Mouse (Mus musculus): ENCODE data around the gene Fsd2. TPM values are rescaled to one million over a fixed set of nuclear protein-coding genes. Genes with fewer than 3 reads are reported as not detected.

Gene Fsd2
- total RNA-seq, 2 experiments from 2014 or later, result 0.27 to 0.28 TPM

DNA sequence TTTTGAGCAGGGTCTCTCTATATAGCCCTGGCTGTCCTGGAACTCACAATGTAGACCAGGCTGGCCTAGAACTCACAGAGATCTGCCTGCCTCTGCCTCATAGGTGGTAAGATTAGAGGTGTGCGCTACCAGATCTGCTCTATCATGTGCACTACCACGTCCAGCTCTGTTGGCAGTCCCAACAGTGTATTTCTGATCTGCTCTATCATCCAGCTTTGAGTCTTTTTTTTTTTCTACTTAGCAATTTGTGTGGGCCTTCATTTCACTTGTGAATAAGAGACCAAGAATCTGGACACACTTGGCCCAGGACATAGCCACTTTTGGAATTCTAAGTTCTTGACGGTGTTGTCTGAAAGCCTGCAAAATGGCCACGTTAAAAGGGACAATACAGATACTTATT, 9.9 kb downstream of the Fsd2 start:
- no peak for DNase-seq (ENCODE audit: low spot score in 2 of 2)
- Histone ChIP-seq H3K4me3 (no peak overlapping the region), H3K27ac (no peak overlapping the region)
- no peak for TF ChIP-seq CTCF (conservative IDR thresholded peaks at IDR 0.05)

GRCm38 (mm10) chr7:81554369-81554768, 12.4 kb downstream of the Fsd2 start:
- H3K4me3 ChIP-seq, result no peak overlapping the region
- TF ChIP-seq CTCF (conservative IDR thresholded peaks at IDR 0.05), result peak; percentile 68
- no peak overlapping the region for H3K27ac ChIP-seq
- DNase-seq (ENCODE audit: low spot score in 2 of 2), result no peak

GRCm38 (mm10) chr7:81553589-81553988, 13.2 kb downstream of the Fsd2 start:
- no peak for TF ChIP-seq CTCF (conservative IDR thresholded peaks at IDR 0.05)
- no peak overlapping the region for H3K4me3 ChIP-seq
- H3K27ac ChIP-seq, result no peak overlapping the region
- DNase-seq (ENCODE audit: low spot score in 2 of 2), result no peak

DNA sequence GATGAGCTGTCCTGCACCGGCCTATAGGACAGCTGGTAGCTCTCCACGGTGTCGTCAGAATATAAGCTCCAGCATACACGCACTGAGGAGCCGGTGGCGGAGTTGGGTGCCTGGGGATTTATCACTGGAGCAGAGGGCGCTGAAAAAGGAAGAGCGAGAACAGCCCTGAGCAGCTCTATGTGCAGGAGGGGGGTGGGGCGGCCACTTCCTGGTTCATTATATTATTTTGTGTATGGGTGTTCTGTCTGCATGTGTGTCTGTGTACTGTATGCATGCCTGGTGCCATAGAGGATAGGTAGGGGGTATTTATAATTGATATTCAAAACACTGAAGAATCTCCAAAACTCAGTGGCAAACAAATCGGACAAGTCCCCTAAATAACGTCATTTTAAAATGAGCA, 17.9 kb downstream of the Fsd2 start:
- no peak for DNase-seq (ENCODE audit: low spot score in 2 of 2)
- no peak for TF ChIP-seq CTCF (conservative IDR thresholded peaks at IDR 0.05)
- H3K4me3 ChIP-seq, result no peak overlapping the region
- no peak overlapping the region for H3K27ac ChIP-seq

GRCm38 (mm10) chr7:81542934-81543333, 23.8 kb downstream of the Fsd2 start:
- no peak for TF ChIP-seq CTCF (conservative IDR thresholded peaks at IDR 0.05)
- no peak for DNase-seq (ENCODE audit: low spot score in 2 of 2)
- Histone ChIP-seq H3K4me3 (no peak overlapping the region), H3K27ac (no peak overlapping the region; the same call in 1 of the 2 replicates)

DNA sequence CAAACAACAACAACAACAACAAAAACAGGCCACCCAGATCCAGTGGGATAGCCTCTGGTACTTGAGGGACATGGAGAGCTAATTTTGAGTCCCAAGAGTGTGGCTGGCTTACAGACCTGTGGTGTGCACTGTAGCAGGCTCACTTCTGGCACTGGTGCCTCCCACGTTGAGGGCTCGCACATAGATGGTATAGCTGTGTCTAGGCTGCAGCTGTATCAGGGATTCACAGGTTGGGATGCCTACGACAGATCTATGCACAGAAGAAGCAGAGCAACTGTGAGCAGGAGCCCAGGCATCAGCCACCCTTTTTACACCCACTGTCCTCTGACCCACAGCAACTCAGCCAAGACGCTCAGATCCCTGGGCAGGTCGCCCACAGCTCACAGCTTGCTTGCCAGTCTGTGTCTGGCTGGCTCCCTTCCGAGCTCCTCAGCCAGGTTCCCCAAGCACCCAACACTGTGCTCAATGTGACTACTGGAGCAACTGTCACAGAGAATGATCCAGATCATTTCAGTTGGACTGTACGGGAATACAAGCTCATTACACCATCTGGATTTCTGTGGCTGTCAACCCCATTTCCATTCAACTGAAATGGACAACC, 24.7 kb downstream of the Fsd2 start:
- DNase-seq (ENCODE audit: low spot score in 2 of 2), result peak; percentile 73 to 74
- peak overlapping the region; percentile 85 for H3K27ac ChIP-seq
- TF ChIP-seq CTCF (conservative IDR thresholded peaks at IDR 0.05), result no peak
- H3K4me3 ChIP-seq, result no peak overlapping the region

- no peak overlapping the region for H3K4me3 ChIP-seq
- TF ChIP-seq CTCF (conservative IDR thresholded peaks at IDR 0.05), result no peak
- DNase-seq (ENCODE audit: low spot score in 2 of 2), result peak; percentile 25 to 36
- peak overlapping the region; percentile 85 for H3K27ac ChIP-seq
These were observed 25.7 kb downstream of the Fsd2 start for GRCm38 (mm10) chr7:81540999-81541398.

DNA sequence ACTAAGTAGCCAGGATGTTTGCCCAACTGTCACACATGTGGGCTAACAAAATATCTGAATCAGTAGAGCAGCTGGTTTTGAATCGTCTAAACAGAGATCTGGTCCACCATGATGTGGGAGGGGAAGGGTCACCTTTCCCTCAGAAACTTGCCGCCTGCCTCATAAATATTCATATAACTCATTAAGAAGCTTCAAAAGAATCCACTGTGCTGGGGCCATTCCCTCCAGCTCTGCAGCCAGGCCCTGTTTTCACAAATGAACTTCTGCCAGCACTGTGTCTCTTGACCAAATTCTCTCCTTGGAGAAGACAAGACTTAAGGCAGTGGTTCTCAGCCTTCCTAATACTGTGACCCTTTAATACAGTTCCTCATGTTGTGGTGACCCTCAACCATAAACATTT, 27.2 kb downstream of the Fsd2 start:
- no peak overlapping the region for H3K4me3 ChIP-seq
- peak; percentile 25 to 39 for DNase-seq (ENCODE audit: low spot score in 2 of 2)
- peak overlapping the region; percentile 85 for H3K27ac ChIP-seq
- TF ChIP-seq CTCF (conservative IDR thresholded peaks at IDR 0.05), result no peak

DNA sequence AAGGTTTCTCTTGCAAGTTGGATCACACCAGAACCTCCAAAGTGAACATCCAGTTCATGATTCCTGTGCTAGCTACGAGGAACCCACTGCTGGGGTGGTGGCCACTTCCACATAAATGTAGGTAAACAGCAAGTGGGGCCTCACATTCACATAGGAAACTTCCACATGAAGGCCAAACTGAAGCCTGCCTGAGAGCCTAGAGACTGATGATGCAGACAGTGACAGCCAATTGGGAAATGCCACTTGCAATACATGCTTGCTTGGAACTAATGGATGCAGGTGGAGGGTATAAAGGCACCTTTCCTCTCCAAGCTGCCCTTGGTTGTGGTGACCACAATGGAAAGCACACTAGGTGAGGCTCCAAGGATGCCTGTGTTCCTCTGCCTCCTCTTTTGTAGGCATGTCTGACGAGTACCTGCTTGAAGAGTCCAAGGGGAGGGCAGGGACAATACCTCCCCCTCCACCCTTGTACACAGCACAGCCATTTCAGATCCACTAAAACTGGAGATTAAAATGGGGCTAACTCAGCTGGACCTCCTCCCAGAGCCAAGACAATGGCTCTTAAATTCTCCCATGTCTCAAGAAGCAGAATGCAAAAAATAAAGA, 28.6 kb downstream of the Fsd2 start:
- H3K4me3 ChIP-seq, result no peak overlapping the region
- H3K27ac ChIP-seq, result no peak overlapping the region; the same call in 1 of the 2 replicates
- DNase-seq (ENCODE audit: low spot score in 2 of 2), result peak; percentile 47 to 51
- TF ChIP-seq CTCF (conservative IDR thresholded peaks at IDR 0.05), result no peak

- H3K4me3 ChIP-seq, result no peak overlapping the region
- no peak for DNase-seq (ENCODE audit: low spot score in 2 of 2)
- TF ChIP-seq CTCF (conservative IDR thresholded peaks at IDR 0.05), result no peak
- H3K27ac ChIP-seq, result no peak overlapping the region
These were observed 30.3 kb downstream of the Fsd2 start for GRCm38 (mm10) chr7:81536478-81536877.

DNA sequence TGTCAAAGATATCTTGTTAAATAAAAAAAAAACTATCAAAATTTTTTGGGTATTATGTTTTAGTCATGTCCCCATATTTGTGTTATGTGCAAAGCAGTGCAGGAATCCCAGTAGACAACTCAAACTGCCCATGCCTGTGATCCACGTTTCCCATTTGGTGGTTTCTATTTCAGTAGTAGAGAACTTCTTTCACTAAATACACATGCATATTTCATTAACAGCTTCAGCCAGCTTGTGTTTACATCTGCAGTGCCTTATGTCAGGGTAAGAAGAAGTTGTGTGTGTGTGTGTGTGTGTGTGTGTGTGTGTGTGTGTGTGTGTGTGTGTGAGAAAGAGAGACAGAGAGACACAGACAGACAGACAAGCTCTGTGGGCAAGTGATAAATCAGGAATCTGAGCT, 35.3 kb downstream of the Fsd2 start:
- H3K27ac ChIP-seq, result no peak overlapping the region
- no peak for TF ChIP-seq CTCF (conservative IDR thresholded peaks at IDR 0.05)
- no peak overlapping the region for H3K4me3 ChIP-seq
- DNase-seq (ENCODE audit: low spot score in 2 of 2), result no peak

DNA sequence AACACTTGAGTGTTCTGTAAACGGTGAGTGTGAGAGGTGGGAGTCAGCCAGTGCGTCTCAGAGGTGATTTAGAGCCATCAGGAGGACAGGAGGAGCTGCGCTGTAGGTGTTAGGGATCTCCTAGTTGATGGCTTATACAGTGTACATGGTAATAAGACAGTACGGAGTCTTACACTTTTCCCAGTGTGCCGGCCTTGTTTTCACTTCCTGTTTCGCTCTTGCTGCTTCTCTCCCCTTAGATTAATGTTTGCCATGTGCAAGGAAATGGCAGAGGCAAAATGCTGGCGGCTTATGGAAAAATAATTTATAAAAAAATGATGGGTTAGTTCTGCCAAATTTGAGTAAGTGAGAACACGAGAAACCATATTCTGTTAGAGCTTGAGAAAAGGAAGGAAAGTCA, 37.8 kb downstream of the Fsd2 start:
- no peak overlapping the region for H3K27ac ChIP-seq
- H3K4me3 ChIP-seq, result no peak overlapping the region
- no peak for TF ChIP-seq CTCF (conservative IDR thresholded peaks at IDR 0.05)
- DNase-seq (ENCODE audit: low spot score in 2 of 2), result no peak

- DNase-seq (ENCODE audit: low spot score in 2 of 2), result no peak
- peak overlapping the region; percentile 89 for H3K4me3 ChIP-seq
- H3K27ac ChIP-seq, result peak overlapping the region; percentile 93
- TF ChIP-seq CTCF (conservative IDR thresholded peaks at IDR 0.05), result no peak
These were observed 43.1 kb downstream of the Fsd2 start for GRCm38 (mm10) chr7:81523663-81524017.

- TF ChIP-seq CTCF (conservative IDR thresholded peaks at IDR 0.05), result peak; percentile 57
- peak; percentile 92 to 93 for DNase-seq (ENCODE audit: low spot score in 2 of 2)
- H3K27ac ChIP-seq, result peak overlapping the region; percentile 93
- H3K4me3 ChIP-seq, result peak overlapping the region; percentile 89
These were observed 43.6 kb downstream of the Fsd2 start for GRCm38 (mm10) chr7:81523008-81523662.
